Mouse (Mus musculus) ES-E14 (cell line): ENCODE data around the gene Bace1.

Experiments
- HCFC1 ChIP-seq: IDR thresholded peaks from 2 replicates; pipeline ENCODE4 v1.6.1; 2012; ENCODE audit warnings: low read length, inconsistent platforms, borderline replicate concordance; ENCODE audit not compliant: insufficient read depth
- ZC3H11A ChIP-seq: IDR thresholded peaks from 2 replicates; pipeline ENCODE4 v1.6.1; 2012; ENCODE audit warnings: low read depth, mild to moderate bottlenecking, inconsistent platforms, low read length, borderline replicate concordance
- ZNF384 ChIP-seq: IDR thresholded peaks from 2 replicates; pipeline ENCODE4 v1.6.1; 2012; ENCODE audit warnings: low read depth, low read length, inconsistent platforms

- TF ChIP-seq HCFC1 = no peak
- no peak for TF ChIP-seq ZNF384
- no peak for TF ChIP-seq ZC3H11A
Observed at GRCm38 (mm10) chr9:45793697-45794096, 44.7 kb upstream of the Bace1 start.
